Mouse (Mus musculus) heart, embryonic 11.5 days (tissue): Measurements from ENCODE around the gene Gm15128. TPM values are rescaled to one million over a fixed set of nuclear protein-coding genes. Genes with fewer than 3 reads are reported as not detected.
"Not testable (repeated sequence)": the region's sequence is repeated elsewhere in the genome, so short reads cannot be mapped to it uniquely, and the experiment has no call there.

Experiments used
- ATAC-seq: fragments of 200-750 bp; cut with Nextera tagmentation; replicated peaks from 2 replicates; pipeline ENCODE4 v1.8.0; 2017; ENCODE audit warnings: moderate library complexity; ENCODE audit not compliant: insufficient number of reproducible peaks, low FRiP score, low TSS enrichment
- H3K27ac ChIP-seq: fragments of 300-500 bp; sonication (generic); 2 replicates; pipeline ENCODE4 v1.5.1; 2014; ENCODE audit warnings: mild to moderate bottlenecking, low read depth, low read length
- H3K27me3 ChIP-seq: fragments of 300-500 bp; sonication (generic); 2 replicates; pipeline ENCODE4 v1.6.1; 2014; ENCODE audit warnings: mild to moderate bottlenecking, low read length, mixed read lengths; ENCODE audit not compliant: control insufficient read depth, insufficient read depth
- H3K36me3 ChIP-seq: fragments of 300-500 bp; sonication (generic); 2 replicates; pipeline ENCODE4 v1.6.1; 2014; ENCODE audit warnings: mild to moderate bottlenecking, low read length, moderate library complexity, mixed read lengths; ENCODE audit not compliant: control insufficient read depth, insufficient read depth
- H3K4me1 ChIP-seq: fragments of 300-500 bp; sonication (generic); 2 replicates; pipeline ENCODE4 v1.6.1; 2014; ENCODE audit warnings: low read length; ENCODE audit not compliant: control insufficient read depth, insufficient read depth
- H3K4me2 ChIP-seq: fragments of 300-500 bp; sonication (generic); 2 replicates; pipeline ENCODE4 v1.6.1; 2014; ENCODE audit warnings: mild to moderate bottlenecking, moderate library complexity
- H3K4me3 ChIP-seq: fragments of 300-500 bp; sonication (generic); 2 replicates; pipeline ENCODE4 v1.5.1; 2014; ENCODE audit warnings: low read depth, low read length
- H3K9ac ChIP-seq: fragments of 300-500 bp; sonication (generic); 2 replicates; pipeline ENCODE4 v1.6.1; 2014; ENCODE audit warnings: mild to moderate bottlenecking, low read depth, low read length, moderate library complexity
- H3K9me3 ChIP-seq: fragments of 300-500 bp; sonication (generic); replicated peaks from 2 replicates; pipeline ENCODE4 v1.6.1; 2016; ENCODE audit warnings: low read length; ENCODE audit not compliant: control insufficient read depth
- WGBS: fragments of 180-500 bp; shearing (Covaris S2); extraction: QIAGEN DNeasy Blood & Tissue Kit; methylation state at CpG from one replicate; pipeline ENCODE4 v1.1.7; 2014; ENCODE audit not compliant: insufficient replicate concordance; 5-methylcytosine and 5-hydroxymethylcytosine counted together
- polyA plus RNA-seq: library from polyadenylated mRNA; unstranded; fragments of >200 nt; fragmentation: Nextera tagmentation; extraction: Ambion mirVana; gene quantifications from 2 replicates; pipeline ENCODE4 v1.2.1, GENCODE M21; 2014

The Gm15128 gene
- not detected in 2 replicates for polyA plus RNA-seq

DNA sequence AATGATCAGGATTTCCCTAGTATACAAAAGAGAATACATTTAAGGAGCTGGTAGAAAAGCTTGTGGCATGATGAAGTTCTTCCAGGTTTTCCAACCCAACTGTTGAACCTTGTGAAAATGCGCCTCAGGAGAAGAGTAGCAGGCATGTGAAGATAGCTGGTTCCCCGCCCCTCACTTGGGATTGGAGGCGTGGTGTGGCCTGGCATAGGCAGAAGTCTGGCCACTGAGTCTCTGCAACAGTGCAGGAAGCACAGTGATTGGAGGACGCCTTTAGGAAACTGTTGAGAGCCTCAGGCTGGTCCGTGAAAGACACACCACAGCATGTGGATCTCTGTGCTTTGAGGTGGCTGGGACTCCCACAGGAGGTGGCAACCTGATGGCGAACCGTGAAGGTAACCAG lies at the start of gene Gm15128:
Gene Gm15128 (plus strand): TSS at position 301 of the 400 bp plus-strand sequence.
- not testable (repeated sequence) for H3K4me2 ChIP-seq, H3K4me3 ChIP-seq, H3K9ac ChIP-seq, ATAC-seq, H3K4me1 ChIP-seq, H3K36me3 ChIP-seq, H3K9me3 ChIP-seq, H3K27ac ChIP-seq, H3K27me3 ChIP-seq
- 72% methylated on average over 7 of the region's 7 CpGs for WGBS

Other genes starting within 250 kb of the Gm15128 start
- 4.5 and 5.6 TPM in 2 replicates for gene Lrch2, start 211.9 kb upstream of the Gm15128 start, polyA plus RNA-seq
- gene Gm15080, start 227.0 kb downstream of the Gm15128 start, polyA plus RNA-seq, result not detected in 2 replicates